Mouse (Mus musculus) megakaryocyte, embryonic 14.5 days (primary cell): ENCODE measurements around the gene Foxp4. TPM values are rescaled to one million over a fixed set of nuclear protein-coding genes. Genes with fewer than 3 reads are reported as not detected.

Source experiments
- H3K27me3 ChIP-seq: replicated peaks from 2 replicates; pipeline ENCODE3; 2012; ENCODE audit warnings: inconsistent platforms
- H3K36me3 ChIP-seq: replicated peaks from 2 replicates; pipeline ENCODE3; 2012; ENCODE audit warnings: low read length, inconsistent platforms, mixed read lengths
- H3K4me1 ChIP-seq: 2 replicates; pipeline ENCODE4 v1.6.1; 2012; ENCODE audit warnings: inconsistent platforms
- H3K4me3 ChIP-seq: replicated peaks from 2 replicates; pipeline ENCODE3; 2012; ENCODE audit warnings: moderate library complexity, mild to moderate bottlenecking, inconsistent platforms
- H3K9me3 ChIP-seq: 2 replicates; pipeline ENCODE4 v1.6.1; 2012; ENCODE audit warnings: inconsistent platforms
- FLI1 ChIP-seq: IDR thresholded peaks from 2 replicates; pipeline ENCODE4 v1.6.1; 2012; ENCODE audit warnings: low read length, inconsistent platforms, mixed read lengths
- GATA1 ChIP-seq: IDR thresholded peaks from 3 replicates; pipeline ENCODE4 v1.6.1; 2012; ENCODE audit warnings: mixed read lengths, low read length, inconsistent platforms, borderline replicate concordance
- polyA plus RNA-seq: library from polyadenylated mRNA; stranded (reverse); fragments of >175 nt; gene quantifications from 2 replicates; pipeline ENCODE4 v1.2.3, GENCODE M21; 2012; ENCODE audit warnings: low replicate concordance; ENCODE audit not compliant: insufficient read depth

Gene Foxp4
- 47.0 and 97.4 TPM in 2 replicates for polyA plus RNA-seq

DNA sequence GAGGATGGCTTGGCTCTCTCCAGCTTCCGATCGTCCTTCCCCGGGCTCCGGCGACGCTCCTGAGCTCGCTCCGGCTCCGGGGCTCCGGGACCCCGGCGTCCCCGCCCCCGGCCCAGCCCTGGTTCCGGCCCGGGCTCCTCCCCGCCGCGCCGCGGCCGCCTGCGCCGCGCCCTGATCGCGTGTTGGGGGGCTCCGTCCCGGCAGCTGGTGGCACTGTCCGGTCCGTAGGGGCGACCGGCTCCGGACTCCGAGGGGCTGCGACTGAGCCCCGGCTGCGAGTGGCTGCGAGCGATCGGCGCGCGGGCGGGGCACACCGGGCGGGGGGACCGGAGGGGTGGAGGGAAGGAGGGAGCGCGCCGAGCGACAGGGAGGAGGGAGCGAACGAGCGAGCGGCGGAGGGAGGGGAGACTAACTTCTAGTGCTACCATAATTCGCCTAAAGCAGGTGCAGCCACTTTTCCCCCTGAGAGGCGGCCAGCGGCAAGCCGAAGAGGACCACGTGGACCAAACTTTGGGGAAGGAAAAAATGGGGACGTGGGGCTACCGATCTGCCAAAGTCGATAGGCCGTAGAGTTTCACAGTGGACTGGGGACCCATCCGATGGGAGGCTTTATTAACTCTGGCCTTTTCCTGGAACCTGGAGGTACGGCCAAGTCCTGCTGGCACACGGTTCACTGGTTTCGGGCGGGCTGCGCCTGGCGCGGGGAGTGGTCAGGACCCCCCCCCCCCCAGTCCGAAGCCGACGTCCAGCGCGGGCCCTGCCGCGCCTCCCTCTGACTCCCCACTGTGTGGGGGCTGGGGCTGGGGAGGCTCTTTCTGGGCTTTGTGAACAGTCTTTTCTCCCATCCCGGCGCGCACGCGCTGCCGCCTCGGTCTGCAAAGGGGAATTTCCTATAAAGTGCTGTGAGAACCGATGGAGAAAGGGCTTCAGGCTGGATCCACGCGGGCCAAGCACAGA lies at the start of gene Foxp4:
Gene Foxp4 (minus strand): TSS at position 263 of the 957 bp plus-strand sequence.
- Histone ChIP-seq H3K27me3 (peaks cover 38% of the 10 kb centered on the region), H3K36me3 (no peaks in the 10 kb centered on the region), H3K4me1 (peaks cover 40% of the 10 kb centered on the region), H3K9me3 (no peaks in the 10 kb centered on the region), H3K4me3 (peak within 1 kb of the TSS; percentile 94)
- no peak for TF ChIP-seq GATA1
- TF ChIP-seq FLI1 = no peak

GRCm38 (mm10) chr17:47973563-47974472 lies 49.4 kb upstream of the Foxp4 start:
- H3K9me3 ChIP-seq = peaks cover 17% of the 10 kb centered on the region
- H3K27me3 ChIP-seq = peaks cover 70% of the 10 kb centered on the region
- peaks cover 22% of the 10 kb centered on the region for H3K4me1 ChIP-seq
- H3K36me3 ChIP-seq = no peaks in the 10 kb centered on the region
- peak overlapping the region; percentile 77 for H3K4me3 ChIP-seq
- TF ChIP-seq FLI1 (no peak), GATA1 (no peak)

DNA sequence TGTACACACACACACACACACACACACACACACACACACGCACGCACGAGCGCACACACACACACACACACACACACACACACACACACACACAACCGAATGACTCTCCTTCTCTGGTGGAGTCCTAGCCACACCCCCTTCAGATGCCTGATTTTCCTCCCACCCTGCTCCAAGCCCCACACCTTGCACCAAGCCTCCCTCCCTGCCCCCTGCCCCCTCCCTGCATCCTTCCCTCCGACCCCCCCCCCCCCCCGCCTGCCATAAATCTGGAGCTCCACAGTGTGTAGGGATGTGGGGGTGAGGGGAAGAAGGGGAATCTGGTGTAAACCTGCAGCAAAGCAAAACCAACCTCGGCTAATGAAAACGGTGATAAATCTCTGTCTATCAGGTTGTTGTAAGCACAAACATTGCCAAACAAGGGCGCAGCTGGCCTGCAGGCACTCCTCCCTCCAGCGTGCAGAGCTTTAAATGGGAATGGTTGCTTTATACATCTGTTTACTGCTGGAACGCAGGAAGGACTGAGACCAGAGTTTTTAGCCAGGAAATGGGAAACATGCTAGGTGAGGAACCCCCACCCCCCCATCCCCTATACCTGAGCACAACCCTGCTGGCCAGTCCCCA lies 41.5 kb upstream of the Foxp4 start:
- TF ChIP-seq GATA1 (no peak), FLI1 (no peak)
- Histone ChIP-seq H3K36me3 (no peaks in the 10 kb centered on the region), H3K4me3 (no peak overlapping the region), H3K27me3 (peaks cover 27% of the 10 kb centered on the region), H3K4me1 (no peaks in the 10 kb centered on the region), H3K9me3 (peaks cover 11% of the 10 kb centered on the region)

DNA sequence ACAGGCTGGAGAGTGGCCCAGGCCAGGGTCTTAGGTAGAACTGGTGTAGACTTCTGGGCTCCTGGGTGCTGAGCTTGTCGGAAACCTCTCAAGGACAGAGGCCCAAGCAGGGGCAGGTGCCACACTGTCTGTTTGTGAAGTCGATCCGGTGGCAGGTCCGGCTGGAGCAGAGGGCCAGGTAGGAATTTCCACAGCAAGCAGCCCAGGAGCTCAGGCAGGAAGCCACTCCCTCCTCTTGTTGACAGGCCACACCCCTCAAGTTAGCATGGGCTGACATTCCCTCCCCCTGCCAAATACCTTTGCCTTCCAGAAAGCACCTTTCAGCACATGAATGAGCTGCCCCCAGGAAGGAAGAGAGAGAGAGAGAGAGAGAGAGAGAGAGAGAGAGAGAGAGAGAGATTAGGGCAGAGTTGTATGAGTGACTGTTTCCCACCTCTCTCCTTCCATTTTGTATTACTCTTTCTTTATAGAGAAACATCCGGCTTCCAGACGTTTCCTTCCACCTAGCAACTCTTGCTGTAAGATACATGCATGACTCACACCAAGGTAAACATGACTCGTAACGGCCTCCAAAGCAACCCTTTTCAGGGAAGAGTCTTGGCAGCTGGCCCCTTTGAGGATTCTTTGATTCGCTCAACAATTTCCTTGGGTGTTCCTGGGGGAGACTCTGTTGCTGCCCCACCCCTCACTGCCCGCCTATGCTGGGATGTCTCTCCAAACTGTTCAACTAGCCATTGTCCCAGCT lies 33.8 kb upstream of the Foxp4 start:
- H3K36me3 ChIP-seq = no peaks in the 10 kb centered on the region

DNA sequence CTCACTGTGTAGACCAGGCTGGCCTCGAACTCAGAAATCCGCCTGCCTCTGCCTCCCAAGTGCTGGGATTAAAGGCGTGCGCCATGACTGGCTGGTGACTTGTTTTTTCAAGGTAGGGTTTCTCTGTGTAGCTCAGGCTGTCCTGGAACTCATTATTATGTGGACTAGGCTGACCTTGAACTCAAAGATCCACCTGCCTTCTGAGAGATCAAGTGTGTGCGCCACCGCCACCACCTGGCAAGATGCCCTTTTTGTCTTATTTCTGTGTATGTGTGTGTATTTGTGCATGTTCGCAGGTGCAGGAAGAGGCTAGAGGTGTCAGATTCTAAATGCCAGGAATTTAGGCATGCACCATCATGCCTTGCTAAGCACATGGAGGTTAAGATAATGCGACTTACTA lies 32.0 kb upstream of the Foxp4 start:
- H3K9me3 ChIP-seq = no peaks in the 10 kb centered on the region

More for the DNA sequence above, 33.8 kb upstream of the Foxp4 start:
- Histone ChIP-seq H3K4me3 (no peak overlapping the region), H3K9me3 (no peaks in the 10 kb centered on the region), H3K27me3 (peaks cover 45% of the 10 kb centered on the region), H3K4me1 (no peaks in the 10 kb centered on the region)
- no peak for TF ChIP-seq FLI1
- TF ChIP-seq GATA1 = no peak

DNA sequence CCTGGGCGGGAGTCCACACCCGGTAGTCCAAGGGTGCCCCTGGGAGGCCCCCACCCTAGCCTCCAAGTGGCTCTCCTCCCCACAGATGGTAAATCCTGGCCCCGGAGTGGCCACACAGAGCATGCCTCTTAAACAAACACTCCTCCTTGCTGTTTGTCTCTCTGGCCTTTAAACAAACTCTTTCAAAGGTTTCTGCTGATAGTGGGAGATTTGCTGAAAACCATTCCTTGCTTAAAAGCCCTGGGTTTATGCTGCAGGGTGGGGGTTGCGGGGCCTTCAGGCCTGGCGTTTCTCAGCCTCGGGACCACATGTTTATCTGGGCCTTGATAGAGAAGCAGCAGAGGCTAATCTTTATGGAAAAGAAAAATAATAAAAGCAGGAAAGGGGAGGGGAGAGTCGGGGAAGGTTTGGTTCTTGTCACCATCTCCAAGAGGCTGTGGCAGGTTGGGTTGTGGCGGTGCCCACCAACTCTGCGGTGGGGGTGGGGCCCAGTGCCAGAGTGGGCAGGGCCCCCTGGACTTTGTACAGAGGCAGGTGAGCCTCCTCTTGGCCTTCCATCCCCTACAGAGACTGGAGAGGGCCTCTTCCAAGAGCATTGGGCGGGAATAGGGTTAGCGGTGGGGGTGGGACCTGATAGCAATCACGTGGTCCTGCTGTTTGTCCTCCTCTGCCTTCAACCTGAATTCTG lies 30.8 kb upstream of the Foxp4 start:
- H3K4me1 ChIP-seq = no peaks in the 10 kb centered on the region
- no peaks in the 10 kb centered on the region for H3K36me3 ChIP-seq
- no peak overlapping the region for H3K4me3 ChIP-seq
- H3K27me3 ChIP-seq = peaks cover 52% of the 10 kb centered on the region
- TF ChIP-seq FLI1 (no peak), GATA1 (no peak)
- no peaks in the 10 kb centered on the region for H3K9me3 ChIP-seq

More for the DNA sequence above, 32.0 kb upstream of the Foxp4 start:
- H3K36me3 ChIP-seq = no peaks in the 10 kb centered on the region
- TF ChIP-seq GATA1 (no peak), FLI1 (no peak)
- H3K4me3 ChIP-seq = no peak overlapping the region
- H3K4me1 ChIP-seq = no peaks in the 10 kb centered on the region
- peaks cover 55% of the 10 kb centered on the region for H3K27me3 ChIP-seq

GRCm38 (mm10) chr17:47953231-47953630 lies 28.8 kb upstream of the Foxp4 start:
- Histone ChIP-seq H3K36me3 (no peaks in the 10 kb centered on the region), H3K9me3 (no peaks in the 10 kb centered on the region), H3K27me3 (peaks cover 45% of the 10 kb centered on the region), H3K4me3 (no peak overlapping the region), H3K4me1 (no peaks in the 10 kb centered on the region)
- TF ChIP-seq GATA1 (no peak), FLI1 (no peak)

DNA sequence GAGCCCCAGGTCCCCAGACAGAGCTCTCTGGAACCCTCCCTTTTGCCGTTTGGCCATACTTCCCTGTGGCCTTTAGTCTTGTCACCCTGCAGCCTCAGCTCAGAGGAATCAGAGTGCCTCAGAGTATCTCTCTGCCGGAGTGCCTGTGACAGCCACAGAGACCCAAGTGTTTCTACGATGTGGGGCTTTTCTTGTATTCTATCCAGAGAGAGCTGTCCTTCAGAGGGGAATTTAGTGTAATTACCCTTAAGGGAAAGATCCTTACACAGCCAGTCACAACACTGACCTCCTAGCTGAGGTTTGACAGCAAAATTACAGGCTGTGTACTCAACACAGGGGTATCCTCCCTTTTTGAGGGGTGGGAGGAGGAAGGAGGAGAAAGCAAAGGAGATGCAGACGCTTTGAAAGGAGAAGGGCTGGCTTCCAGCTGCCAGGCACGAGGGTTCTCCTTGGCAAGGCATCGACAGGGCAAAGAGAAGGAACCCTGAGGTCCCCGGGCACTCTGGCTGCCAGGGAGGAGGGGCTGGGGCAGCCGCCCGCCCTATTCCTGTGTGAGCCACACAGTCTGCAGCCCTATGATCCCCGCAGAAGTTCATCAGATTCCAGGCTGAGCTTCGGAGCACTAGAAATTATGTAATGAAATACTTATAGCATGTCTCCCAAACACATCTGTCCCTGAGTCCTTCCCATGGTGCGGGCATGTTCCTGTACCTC lies 28.1 kb upstream of the Foxp4 start:
- Histone ChIP-seq H3K9me3 (no peaks in the 10 kb centered on the region), H3K4me3 (no peak overlapping the region), H3K4me1 (no peaks in the 10 kb centered on the region), H3K36me3 (no peaks in the 10 kb centered on the region), H3K27me3 (peaks cover 41% of the 10 kb centered on the region)
- TF ChIP-seq FLI1 (no peak), GATA1 (no peak)
